Mouse (Mus musculus) heart, embryonic 16.5 days (tissue): ENCODE data around the gene Gm10638. TPM values are rescaled to one million over a fixed set of nuclear protein-coding genes. Genes with fewer than 3 reads are reported as not detected.

Experiments
- ATAC-seq: fragments of 200-750 bp; cut with Nextera tagmentation; replicated peaks from 2 replicates; pipeline ENCODE4 v1.8.0; 2017; ENCODE audit warnings: moderate number of reproducible peaks; ENCODE audit not compliant: insufficient read depth, low FRiP score; ENCODE audit errors: extremely low read depth
- H3K27ac ChIP-seq: fragments of 300-500 bp; sonication (generic); 2 replicates; pipeline ENCODE4 v1.5.1; 2014; ENCODE audit warnings: mild to moderate bottlenecking, low read length, control low read depth, moderate library complexity
- H3K27me3 ChIP-seq: fragments of 300-500 bp; sonication (generic); 2 replicates; pipeline ENCODE4 v1.6.1; 2014; ENCODE audit warnings: low read length, mixed read lengths; ENCODE audit not compliant: control insufficient read depth, insufficient read depth
- H3K36me3 ChIP-seq: fragments of 300-500 bp; sonication (generic); 2 replicates; pipeline ENCODE4 v1.6.1; 2014; ENCODE audit not compliant: control insufficient read depth, insufficient read depth
- H3K4me1 ChIP-seq: fragments of 300-500 bp; sonication (generic); 2 replicates; pipeline ENCODE4 v1.6.1; 2014; ENCODE audit warnings: low read length, mixed read lengths; ENCODE audit not compliant: control insufficient read depth, insufficient read depth
- H3K4me2 ChIP-seq: fragments of 300-500 bp; sonication (generic); 2 replicates; pipeline ENCODE4 v1.6.1; 2014; ENCODE audit warnings: low read depth, mild to moderate bottlenecking, control low read depth, low read length
- H3K4me3 ChIP-seq: fragments of 300-500 bp; sonication (generic); 2 replicates; pipeline ENCODE4 v1.5.1; 2014; ENCODE audit warnings: mild to moderate bottlenecking, control low read depth, low read length
- H3K9ac ChIP-seq: fragments of 300-500 bp; sonication (generic); 2 replicates; pipeline ENCODE4 v1.6.1; 2014; ENCODE audit warnings: low read length, control low read depth
- H3K9me3 ChIP-seq: fragments of 300-500 bp; sonication (generic); replicated peaks from 2 replicates; pipeline ENCODE4 v1.6.1; 2016; ENCODE audit warnings: low read length; ENCODE audit not compliant: control insufficient read depth
- WGBS: fragments of 180-500 bp; shearing (Covaris S2); extraction: QIAGEN DNeasy Blood & Tissue Kit; methylation state at CpG from one replicate; pipeline ENCODE4 v1.1.7; 2014; 5-methylcytosine and 5-hydroxymethylcytosine counted together
- polyA plus RNA-seq: library from polyadenylated mRNA; unstranded; fragments of >200 nt; fragmentation: Nextera tagmentation; extraction: Ambion mirVana; gene quantifications from 2 replicates; pipeline ENCODE4 v1.2.1, GENCODE M21; 2015

The Gm10638 gene
- polyA plus RNA-seq, 1 experiment from 2014 or later = 2.2 TPM

- Histone ChIP-seq H3K27ac (no peak overlapping the region), H3K4me3 (no peak overlapping the region), H3K4me1 (no peaks in the 10 kb centered on the region), H3K4me2 (no peak overlapping the region), H3K36me3 (peaks cover 16% of the 10 kb centered on the region), H3K9me3 (no peaks in the 10 kb centered on the region), H3K27me3 (no peaks in the 10 kb centered on the region), H3K9ac (no peak overlapping the region)
- 82% methylated on average over 14 of the region's 14 CpGs for WGBS
- no peak for ATAC-seq
Measured at GRCm38 (mm10) chr8:86713407-86714188, 31.9 kb upstream of the Gm10638 start.

GRCm38 (mm10) chr8:86718332-86718994, 27.0 kb upstream of the Gm10638 start:
- H3K27me3 ChIP-seq = no peaks in the 10 kb centered on the region
- H3K4me1 ChIP-seq = no peaks in the 10 kb centered on the region
- H3K27ac ChIP-seq = no peak overlapping the region
- WGBS = 81% methylated on average over 2 of the region's 2 CpGs
- H3K9me3 ChIP-seq = no peaks in the 10 kb centered on the region
- H3K4me3 ChIP-seq = no peak overlapping the region
- peaks cover 22% of the 10 kb centered on the region for H3K36me3 ChIP-seq
- H3K4me2 ChIP-seq = no peak overlapping the region
- no peak overlapping the region for H3K9ac ChIP-seq
- ATAC-seq = no peak

- Histone ChIP-seq H3K4me1 (no peaks in the 10 kb centered on the region), H3K9me3 (no peaks in the 10 kb centered on the region), H3K4me2 (no peak overlapping the region), H3K4me3 (no peak overlapping the region), H3K27me3 (no peaks in the 10 kb centered on the region), H3K27ac (no peak overlapping the region), H3K36me3 (peaks cover 20% of the 10 kb centered on the region), H3K9ac (no peak overlapping the region)
- no peak for ATAC-seq
- 74% methylated on average over 1 of the region's 1 CpGs for WGBS
Measured at GRCm38 (mm10) chr8:86719368-86719767, 26.1 kb upstream of the Gm10638 start.

GRCm38 (mm10) chr8:86720756-86721459, 24.6 kb upstream of the Gm10638 start:
- Histone ChIP-seq H3K9ac (no peak overlapping the region), H3K9me3 (no peaks in the 10 kb centered on the region), H3K27ac (no peak overlapping the region), H3K4me1 (no peaks in the 10 kb centered on the region), H3K4me3 (no peak overlapping the region), H3K36me3 (peaks cover 11% of the 10 kb centered on the region), H3K27me3 (no peaks in the 10 kb centered on the region), H3K4me2 (no peak overlapping the region)
- no peak for ATAC-seq
- WGBS = 92% methylated on average over 6 of the region's 6 CpGs

- WGBS = 87% methylated on average over 2 of the region's 2 CpGs
Measured at GRCm38 (mm10) chr8:86721490-86721889, 24.0 kb upstream of the Gm10638 start.

GRCm38 (mm10) chr8:86726959-86727358, 18.5 kb upstream of the Gm10638 start:
- Histone ChIP-seq H3K4me3 (no peak overlapping the region), H3K4me2 (no peak overlapping the region), H3K9ac (no peak overlapping the region), H3K36me3 (peaks cover 6% of the 10 kb centered on the region; the same call in 1 of the 2 replicates), H3K27me3 (no peaks in the 10 kb centered on the region), H3K4me1 (peaks cover 31% of the 10 kb centered on the region), H3K27ac (no peak overlapping the region), H3K9me3 (no peaks in the 10 kb centered on the region)
- 77% methylated on average over 6 of the region's 6 CpGs for WGBS
- ATAC-seq = no peak

More at GRCm38 (mm10) chr8:86721490-86721889, 24.0 kb upstream of the Gm10638 start:
- peaks cover 11% of the 10 kb centered on the region for H3K36me3 ChIP-seq
- H3K4me3 ChIP-seq = no peak overlapping the region
- H3K9me3 ChIP-seq = no peaks in the 10 kb centered on the region
- no peak overlapping the region for H3K4me2 ChIP-seq
- no peaks in the 10 kb centered on the region for H3K27me3 ChIP-seq
- no peak overlapping the region for H3K27ac ChIP-seq
- H3K9ac ChIP-seq = no peak overlapping the region
- no peaks in the 10 kb centered on the region for H3K4me1 ChIP-seq
- no peak for ATAC-seq

- Histone ChIP-seq H3K27ac (peak overlapping the region; percentile 39), H3K4me1 (peaks cover 31% of the 10 kb centered on the region), H3K4me2 (no peak overlapping the region), H3K27me3 (no peaks in the 10 kb centered on the region), H3K36me3 (no peaks in the 10 kb centered on the region), H3K9ac (no peak overlapping the region), H3K4me3 (no peak overlapping the region), H3K9me3 (no peaks in the 10 kb centered on the region)
- ATAC-seq = 0 out of 2 replicates have a peak, but pooled peaks have one; percentile 14
- WGBS = 53% methylated on average over 19 of the region's 19 CpGs
Measured at GRCm38 (mm10) chr8:86728224-86728950, 17.1 kb upstream of the Gm10638 start.

- 31% methylated on average over 3 of the region's 3 CpGs for WGBS
- H3K27me3 ChIP-seq = no peaks in the 10 kb centered on the region
- H3K4me1 ChIP-seq = peaks cover 44% of the 10 kb centered on the region
- H3K4me3 ChIP-seq = no peak overlapping the region
- H3K36me3 ChIP-seq = no peaks in the 10 kb centered on the region
- no peak for ATAC-seq
- no peaks in the 10 kb centered on the region for H3K9me3 ChIP-seq
- H3K27ac ChIP-seq = no peak overlapping the region
- no peak overlapping the region for H3K9ac ChIP-seq
- no peak overlapping the region for H3K4me2 ChIP-seq
Measured at GRCm38 (mm10) chr8:86730303-86730702, 15.2 kb upstream of the Gm10638 start.
